Mouse (Mus musculus): ENCODE data around the gene Plekhd1. TPM values are rescaled to one million over a fixed set of nuclear protein-coding genes. Genes with fewer than 3 reads are reported as not detected.

The Plekhd1 gene
- total RNA-seq, 2 experiments from 2014 or later = 2.1 to 2.8 TPM

GRCm38 (mm10) chr12:80737283-80737600 is 44.9 kb downstream of the Plekhd1 start:
- no peak for DNase-seq (ENCODE audit: low spot score in 2 of 2)

DNA sequence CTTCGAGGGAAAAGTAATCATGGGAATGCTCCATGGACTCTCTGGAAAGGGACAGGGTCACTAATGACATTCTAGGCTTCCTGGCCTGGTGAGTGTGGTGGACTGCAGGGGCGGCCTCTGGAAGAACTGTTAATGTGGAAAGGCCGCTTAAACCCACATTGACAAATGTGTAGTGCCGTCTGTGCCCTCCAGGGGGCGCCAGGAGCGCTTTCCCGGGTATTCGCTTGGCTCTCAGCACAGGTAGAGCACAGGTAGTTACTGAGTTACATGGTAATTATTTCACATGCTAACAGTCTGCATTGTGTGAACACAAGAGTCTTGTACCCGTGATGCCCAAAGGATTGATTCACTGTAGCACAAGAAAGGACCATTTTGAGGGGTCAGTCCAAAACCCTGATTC is 47.1 kb downstream of the Plekhd1 start:
- intact Hi-C loops (cut with DNase I) = no loop called here
- DNase-seq (ENCODE audit: low spot score in 2 of 2) = no peak

More at GRCm38 (mm10) chr12:80737283-80737600, 44.9 kb downstream of the Plekhd1 start:
- intact Hi-C loops (cut with DNase I) = no loop called here

DNA sequence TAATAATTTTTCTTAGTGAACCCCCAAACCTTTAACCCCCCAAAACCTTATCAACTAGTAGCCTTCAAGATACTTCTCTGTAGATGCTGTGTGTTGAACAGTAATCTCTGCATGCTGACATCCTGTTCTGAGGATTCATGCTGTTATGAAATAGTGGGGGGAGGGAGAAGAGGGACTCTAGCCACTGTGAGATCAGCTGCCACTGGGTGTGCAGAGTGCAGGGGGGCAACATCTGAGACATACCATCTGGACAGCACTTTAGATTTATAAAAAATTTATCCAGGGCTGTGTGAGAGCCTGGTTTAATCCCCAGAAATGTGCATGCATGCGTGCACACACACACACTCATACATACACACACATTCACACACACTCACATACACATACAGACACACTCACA is 52.2 kb downstream of the Plekhd1 start:
- no peak for DNase-seq (ENCODE audit: low spot score in 2 of 2)
- intact Hi-C loops (cut with DNase I) = no loop called here

GRCm38 (mm10) chr12:80746031-80746813 is 53.8 kb downstream of the Plekhd1 start:
- DNase-seq (ENCODE audit: low spot score in 2 of 2) = peak in 1 of 2 experiments; percentile 16
- intact Hi-C loops (cut with DNase I) = no loop called here

DNA sequence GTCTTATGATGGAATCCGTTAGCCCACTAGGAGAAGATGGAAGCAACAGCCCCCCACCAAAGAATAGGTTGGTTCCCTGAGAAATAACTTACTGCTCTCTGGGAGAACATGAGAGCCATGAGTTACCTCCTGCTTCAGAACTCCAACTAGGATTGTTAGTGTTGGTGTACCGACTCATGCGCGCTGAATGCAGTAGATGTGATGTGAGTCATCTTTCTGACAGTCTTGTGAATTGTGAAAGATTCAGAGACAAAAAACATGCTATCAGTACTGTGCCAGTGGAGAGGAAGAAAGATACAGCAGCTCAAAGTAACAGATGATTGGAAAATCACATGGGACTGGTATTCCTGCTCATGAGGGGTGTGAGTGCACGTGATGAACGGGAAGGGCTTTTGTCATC is 59.2 kb downstream of the Plekhd1 start:
- no peak for DNase-seq (ENCODE audit: low spot score in 2 of 2)
- intact Hi-C loops (cut with DNase I) = no loop called here

- intact Hi-C loops (cut with DNase I) = no loop called here
These were observed 65.6 kb downstream of the Plekhd1 start for GRCm38 (mm10) chr12:80757751-80758558.

GRCm38 (mm10) chr12:80758559-80759386 is 66.4 kb downstream of the Plekhd1 start:
- intact Hi-C loops (cut with DNase I) = no loop called here
- DNase-seq (ENCODE audit: low spot score in 2 of 2) = no peak

More at GRCm38 (mm10) chr12:80757751-80758558, 65.6 kb downstream of the Plekhd1 start:
- DNase-seq (ENCODE audit: low spot score in 2 of 2) = no peak

DNA sequence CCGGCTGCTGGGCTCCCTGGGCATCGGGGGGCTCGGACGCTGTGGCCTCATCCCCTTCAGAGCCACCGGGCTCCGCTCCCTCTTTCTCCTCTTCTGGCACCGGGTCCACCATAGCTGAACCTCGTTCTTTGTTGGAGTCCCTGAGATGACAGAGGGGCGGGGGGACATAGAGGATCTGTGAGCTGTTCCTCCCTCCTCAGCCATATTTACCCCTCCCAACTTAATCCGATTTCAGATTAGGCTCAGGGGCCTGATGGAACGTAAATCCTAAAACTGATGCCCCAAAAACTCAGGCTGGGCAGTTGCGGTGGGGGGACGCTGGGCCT is 67.0 kb downstream of the Plekhd1 start:
- DNase-seq (ENCODE audit: low spot score in 2 of 2) = no peak
- intact Hi-C loops (cut with DNase I) = no loop called here

DNA sequence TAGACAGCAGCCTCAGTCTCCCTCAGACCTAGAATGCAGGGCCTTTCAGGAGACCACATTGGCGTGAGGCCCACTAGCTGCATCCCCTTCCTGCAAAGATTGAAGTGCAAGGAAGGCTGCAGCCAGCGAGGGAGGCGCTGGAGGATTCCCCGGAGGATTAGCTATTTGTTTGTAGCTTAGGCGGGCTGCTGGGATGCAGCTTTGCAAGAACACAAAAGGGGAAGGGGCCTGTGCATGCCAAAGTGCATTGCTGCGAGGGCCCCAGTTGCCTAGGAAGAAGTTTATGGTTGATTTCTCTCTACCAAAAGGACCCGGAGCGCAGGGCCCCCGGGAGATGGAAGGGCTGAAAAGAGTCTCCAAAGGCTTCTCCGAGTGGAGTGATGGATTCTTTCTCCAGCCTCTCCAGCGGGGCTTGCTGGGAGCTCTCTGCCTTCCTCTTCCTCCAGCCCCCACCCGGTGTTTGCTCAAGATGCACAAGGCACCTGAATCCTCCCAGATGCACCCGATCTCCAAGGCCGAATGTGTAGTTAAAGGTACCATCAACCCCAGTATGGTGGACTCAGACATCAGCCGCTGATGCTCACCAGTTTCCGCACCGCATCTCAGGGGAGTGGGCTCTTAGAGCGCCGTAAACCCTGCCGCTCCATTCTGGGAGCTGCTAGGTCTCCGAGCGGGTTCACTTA is 67.5 kb downstream of the Plekhd1 start:
- intact Hi-C loops (cut with DNase I) = loop anchor here (1.0 kb wide), 2 partner anchors 24 to 30 kb away; no protein-coding TSS in a partner anchor
- DNase-seq (ENCODE audit: low spot score in 2 of 2) = peak; percentile 52 to 55

- DNase-seq (ENCODE audit: low spot score in 2 of 2) = peak; percentile 84 to 86
- intact Hi-C loops (cut with DNase I) = loop anchor here (1.0 kb wide), 2 partner anchors 24 to 30 kb away; no protein-coding TSS in a partner anchor
These were observed 68.0 kb downstream of the Plekhd1 start, which contains the start of gene Ccdc177 for GRCm38 (mm10) chr12:80760396-80760801. Gene Ccdc177 (minus strand): TSS chr12:80760687.

- no peak for DNase-seq (ENCODE audit: low spot score in 2 of 2)
- intact Hi-C loops (cut with DNase I) = no loop called here
These were observed 70.6 kb downstream of the Plekhd1 start for GRCm38 (mm10) chr12:80762982-80763381.

- intact Hi-C loops (cut with DNase I) = no loop called here
These were observed 71.7 kb downstream of the Plekhd1 start for GRCm38 (mm10) chr12:80764116-80764515.

DNA sequence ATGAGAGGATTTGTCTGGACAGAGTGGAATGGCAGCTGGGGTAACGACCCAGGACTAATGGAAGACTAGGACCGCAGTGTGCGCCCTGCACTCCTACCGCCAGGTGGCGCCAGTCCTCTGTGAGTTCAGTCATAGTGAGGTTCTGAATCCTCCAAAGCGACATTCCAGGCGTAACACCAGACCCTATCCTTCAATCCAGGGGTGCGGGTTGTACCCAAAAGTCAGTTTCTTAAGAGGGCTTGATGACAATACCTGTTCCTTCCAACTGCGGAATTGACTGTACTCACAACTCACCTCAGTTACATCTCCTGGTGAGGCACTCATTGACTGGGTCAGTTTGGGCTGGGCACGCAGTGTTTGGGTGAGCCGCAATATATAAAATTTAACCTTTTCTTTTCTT is 77.3 kb downstream of the Plekhd1 start:
- DNase-seq (ENCODE audit: low spot score in 2 of 2) = peak; percentile 52 to 71
- intact Hi-C loops (cut with DNase I) = loop anchor here (1.0 kb wide), 1 partner anchor 126 kb away; no protein-coding TSS in a partner anchor

More at GRCm38 (mm10) chr12:80764116-80764515, 71.7 kb downstream of the Plekhd1 start:
- no peak for DNase-seq (ENCODE audit: low spot score in 2 of 2)

Other genes with a start within 250 kb of the Plekhd1 start
- gene Exd2, start 229.5 kb upstream of the Plekhd1 start, total RNA-seq (2021) = 100 to 1,000 TPM in 1 of 2 experiments, 10 to 100 TPM in 1; 93.9 to 147 TPM
- gene Galnt16, start 174.3 kb upstream of the Plekhd1 start, total RNA-seq (2021) = 10 to 100 TPM; 85.7 to 87.4 TPM
- gene Slc39a9, start 48.7 kb upstream of the Plekhd1 start, total RNA-seq (2021) = 10 to 100 TPM; 36.7 to 37.6 TPM
- gene Erh, start 48.2 kb upstream of the Plekhd1 start, total RNA-seq (2021) = 10 to 100 TPM; 35.8 to 37.8 TPM
- 10 to 100 TPM; 14.5 to 15.7 TPM for gene Ccdc177, start 68.1 kb downstream of the Plekhd1 start, total RNA-seq (2021)
- 10 to 100 TPM; 31.6 to 40.0 TPM for gene Susd6, start 97.9 kb downstream of the Plekhd1 start, total RNA-seq (2021)

All from left cerebral cortex, postnatal 36 days (tissue).